Mouse (Mus musculus) embryonic fibroblast, embryonic 13.5 days (primary cell): Measurements from ENCODE around the gene Fkbp14.

Experiments used
- CTCF ChIP-seq: IDR thresholded peaks from 2 replicates; pipeline ENCODE4 v1.5.1; 2011; ENCODE audit warnings: mild to moderate bottlenecking, control low read depth, low read length, moderate library complexity, borderline replicate concordance; ENCODE audit not compliant: insufficient read depth
- POLR2A ChIP-seq: IDR thresholded peaks from 2 replicates; pipeline ENCODE4 v1.6.1; 2011; ENCODE audit warnings: low read depth, mild to moderate bottlenecking, control low read depth, low read length, moderate library complexity

DNA sequence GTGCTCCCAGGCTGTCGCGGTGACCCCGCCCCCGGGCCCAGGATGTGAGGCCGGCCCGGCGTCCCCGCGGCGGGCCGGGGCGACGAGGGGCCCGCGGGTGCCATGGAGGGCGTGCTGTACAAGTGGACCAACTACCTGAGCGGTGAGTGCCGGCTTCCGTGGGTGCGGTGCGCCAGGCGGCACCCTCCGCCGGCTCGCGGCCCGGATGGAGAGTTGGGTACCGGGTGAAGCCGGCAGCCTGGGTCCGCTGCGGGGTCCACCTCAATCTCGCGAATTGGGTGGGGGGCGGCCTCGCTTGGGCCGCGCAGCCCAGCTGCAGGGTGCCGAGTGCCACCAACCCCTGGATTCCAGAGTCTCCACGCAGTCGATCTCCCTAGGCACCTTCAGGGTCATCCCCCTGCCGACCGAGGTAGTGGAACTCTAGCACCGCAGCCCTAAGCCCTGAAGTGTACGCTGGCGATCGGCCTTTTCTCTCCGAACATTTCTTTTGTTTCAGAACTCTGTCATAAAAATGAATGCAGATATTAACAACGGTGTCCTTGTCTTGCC lies 1.7 kb downstream of the Fkbp14 start:
- TF ChIP-seq CTCF, result no peak
- TF ChIP-seq POLR2A, result no peak
